Mouse (Mus musculus): ENCODE results near the gene Ms4a4c.
"Not testable (repeated sequence)": the region's sequence is repeated elsewhere in the genome, so short reads cannot be mapped to it uniquely, and the experiment has no call there.

Ms4a4c gene

GRCm38 (mm10) chr19:11404527-11404926 lies at the start of gene Ms4a4c:
Ms4a4c (plus strand) TSS chr19:11404770.
- DNase-seq (ENCODE audit: low spot score), result no peak

GRCm38 (mm10) chr19:11355730-11356129 lies 48.8 kb upstream of the Ms4a4c start:
- no peak for DNase-seq (ENCODE audit: low spot score)

- no peak for DNase-seq (ENCODE audit: low spot score)
These were observed 44.5 kb upstream of the Ms4a4c start for GRCm38 (mm10) chr19:11360106-11360505.

GRCm38 (mm10) chr19:11362002-11362401 lies 42.6 kb upstream of the Ms4a4c start:
- DNase-seq (ENCODE audit: low spot score), result no peak

- no peak for DNase-seq (ENCODE audit: low spot score)
These were observed 36.3 kb upstream of the Ms4a4c start for GRCm38 (mm10) chr19:11368310-11368709.

- DNase-seq (ENCODE audit: low spot score), result no peak
These were observed 33.4 kb upstream of the Ms4a4c start for GRCm38 (mm10) chr19:11371181-11371580.

GRCm38 (mm10) chr19:11375273-11375672 lies 29.3 kb upstream of the Ms4a4c start, which contains the start of gene Ms4a4a:
Ms4a4a (plus strand) TSS chr19:11375523.
- no peak for DNase-seq (ENCODE audit: low spot score)

GRCm38 (mm10) chr19:11376399-11376798 lies 28.2 kb upstream of the Ms4a4c start:
- no peak for DNase-seq (ENCODE audit: low spot score)

GRCm38 (mm10) chr19:11387109-11387508 lies 17.5 kb upstream of the Ms4a4c start:
- DNase-seq (ENCODE audit: low spot score), result no peak

- DNase-seq (ENCODE audit: low spot score), result no peak
These were observed 16.9 kb upstream of the Ms4a4c start for GRCm38 (mm10) chr19:11387685-11388084.

- DNase-seq (ENCODE audit: low spot score), result no peak
These were observed 15.6 kb upstream of the Ms4a4c start for GRCm38 (mm10) chr19:11388949-11389348.

- no peak for DNase-seq (ENCODE audit: low spot score)
These were observed 8.8 kb upstream of the Ms4a4c start for GRCm38 (mm10) chr19:11395769-11396168.

GRCm38 (mm10) chr19:11407428-11407827 lies 2.9 kb downstream of the Ms4a4c start:
- no peak for DNase-seq (ENCODE audit: low spot score)

GRCm38 (mm10) chr19:11408591-11408990 lies 4.0 kb downstream of the Ms4a4c start:
- no peak for DNase-seq (ENCODE audit: low spot score)

GRCm38 (mm10) chr19:11411640-11412039 lies 7.1 kb downstream of the Ms4a4c start:
- DNase-seq (ENCODE audit: low spot score), result no peak

- DNase-seq (ENCODE audit: low spot score), result no peak
These were observed 9.5 kb downstream of the Ms4a4c start for GRCm38 (mm10) chr19:11414084-11414483.

GRCm38 (mm10) chr19:11415581-11415980 lies 11.0 kb downstream of the Ms4a4c start:
- no peak for DNase-seq (ENCODE audit: low spot score)

- DNase-seq (ENCODE audit: low spot score), result not testable (repeated sequence)
These were observed 14.3 kb downstream of the Ms4a4c start for GRCm38 (mm10) chr19:11418865-11419264.

- DNase-seq (ENCODE audit: low spot score), result not testable (repeated sequence)
These were observed 26.6 kb downstream of the Ms4a4c start for GRCm38 (mm10) chr19:11431209-11431608.

- DNase-seq (ENCODE audit: low spot score), result no peak
These were observed 30.7 kb downstream of the Ms4a4c start for GRCm38 (mm10) chr19:11435058-11435834.

- DNase-seq (ENCODE audit: low spot score), result no peak
These were observed 38.8 kb downstream of the Ms4a4c start, which contains the start of gene Ms4a4b for GRCm38 (mm10) chr19:11443338-11443737. Ms4a4b (plus strand) TSS chr19:11443553.

GRCm38 (mm10) chr19:11443964-11444363 lies 39.4 kb downstream of the Ms4a4c start:
- no peak for DNase-seq (ENCODE audit: low spot score)

- DNase-seq (ENCODE audit: low spot score), result no peak
These were observed 42.7 kb downstream of the Ms4a4c start for GRCm38 (mm10) chr19:11447238-11447637.

- DNase-seq (ENCODE audit: low spot score), result not testable (repeated sequence)
These were observed 54.5 kb downstream of the Ms4a4c start for GRCm38 (mm10) chr19:11459041-11459440.

Measured in ovary, postnatal 10 days (tissue).